In the genomic region with DNA sequence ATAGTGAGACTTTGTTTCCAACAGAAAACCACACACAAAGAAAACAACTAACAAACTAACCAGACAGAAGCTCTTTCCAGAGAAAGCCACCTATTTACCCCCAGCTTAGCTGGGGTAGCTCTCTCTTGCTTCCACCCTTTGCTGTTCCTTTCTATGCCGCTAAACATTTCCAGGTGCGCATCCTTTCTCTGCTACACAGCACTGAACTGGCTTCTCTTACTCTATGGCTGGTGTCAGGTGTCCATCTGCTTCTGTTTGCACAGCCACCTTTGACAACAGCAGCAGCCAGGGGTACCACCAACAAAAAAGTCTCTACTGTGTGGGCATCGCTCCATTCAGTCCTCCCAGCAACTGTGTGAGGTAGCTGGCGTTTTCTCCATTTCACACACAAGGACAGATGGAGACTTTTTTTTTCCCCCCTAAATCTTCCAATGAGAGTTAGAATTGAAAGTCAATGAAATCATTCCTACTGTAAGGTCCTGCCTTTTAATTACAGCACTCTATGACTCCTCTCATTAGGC, we compare ENCODE assay signal across 23 mouse cellular contexts.
DNase-seq lines count a peak whose midpoint lies in the region; ATAC-seq and TF ChIP-seq lines count a peak whose summit lies in the region.
"Had no signal": no experiment of that assay in that cellular context is flagged by ENCODE, and none has a peak within 500 bp of the region (broad histone marks: within the 10 kb centered on the region; RNA-seq: fewer than 3 reads in every experiment).

No protein-coding gene starts in this region.

- H3K4me1 ChIP-seq in forebrain, embryonic 16.5 days (replicated peaks; ENCODE audit: control insufficient read depth, insufficient read depth, low read length), result peaks cover 11% of the 10 kb centered on the region; the same call in 1 of the 2 replicates
- 0 out of 2 replicates have a peak, but pooled peaks cover 3% of the 10 kb centered on the region for H3K4me1 ChIP-seq in forebrain, postnatal 0 days (ENCODE audit: insufficient read depth)
- H3K4me1 ChIP-seq in bone marrow macrophage, adult 2 months (ENCODE audit: control insufficient read depth, insufficient read depth, low read length), result peaks cover 41% of the 10 kb centered on the region
- peaks cover 48% of the 10 kb centered on the region for H3K4me1 ChIP-seq in limb, embryonic 10.5 days
- H3K4me1 ChIP-seq: midbrain, embryonic 12.5 days had no signal

- H3K4me3 ChIP-seq in forebrain, embryonic 16.5 days (replicated peaks; ENCODE audit: low read length), result no peak overlapping the region
- no peak overlapping the region for H3K4me3 ChIP-seq in forebrain, postnatal 0 days (ENCODE audit: low read depth, low read length)
- no peak overlapping the region for H3K4me3 ChIP-seq in bone marrow macrophage, adult 2 months (ENCODE audit: insufficient read depth, low read length)
- H3K4me3 ChIP-seq in limb, embryonic 10.5 days, result no peak overlapping the region
- H3K4me3 ChIP-seq: embryonic facial prominence, embryonic 12.5 days; heart, embryonic 15.5 days; midbrain, embryonic 12.5 days; neural tube, embryonic 13.5 days had no signal

- no peak overlapping the region for H3K27ac ChIP-seq in forebrain, embryonic 16.5 days (ENCODE audit: low read length)
- no peak overlapping the region for H3K27ac ChIP-seq in forebrain, postnatal 0 days (ENCODE audit: low read depth, low read length)
- peak overlapping the region; percentile 41 for H3K27ac ChIP-seq in bone marrow macrophage, adult 2 months (ENCODE audit: insufficient read depth, low read depth, low read length)
- H3K27ac ChIP-seq in limb, embryonic 10.5 days, result peak overlapping the region; percentile 50; the same call in 1 of the 2 replicates
- H3K27ac ChIP-seq: embryonic facial prominence, embryonic 12.5 days; heart, embryonic 15.5 days; liver, embryonic 14.5 days; midbrain, embryonic 12.5 days; neural tube, embryonic 13.5 days had no signal

- POLR2A ChIA-PET in Patski (lab: Charles Lee), result no interaction called here

- H3K9me3 ChIP-seq in forebrain, embryonic 16.5 days (ENCODE audit: control insufficient read depth, low read length), result no peaks in the 10 kb centered on the region
- no peaks in the 10 kb centered on the region for H3K9me3 ChIP-seq in forebrain, postnatal 0 days (ENCODE audit: low read length)
- H3K9me3 ChIP-seq in limb, embryonic 10.5 days (replicated peaks), result no peaks in the 10 kb centered on the region
- H3K9me3 ChIP-seq: embryonic facial prominence, embryonic 12.5 days; heart, embryonic 15.5 days; midbrain, embryonic 12.5 days; neural tube, embryonic 13.5 days had no signal

- H3K36me3 ChIP-seq in forebrain, embryonic 16.5 days (ENCODE audit: control insufficient read depth, insufficient read depth), result no peaks in the 10 kb centered on the region
- no peaks in the 10 kb centered on the region for H3K36me3 ChIP-seq in forebrain, postnatal 0 days (ENCODE audit: insufficient read depth)
- no peaks in the 10 kb centered on the region for H3K36me3 ChIP-seq in limb, embryonic 10.5 days
- H3K36me3 ChIP-seq: embryonic facial prominence, embryonic 12.5 days; heart, embryonic 15.5 days; midbrain, embryonic 12.5 days; neural tube, embryonic 13.5 days had no signal

- no peak for TF ChIP-seq POLR2A in bone marrow macrophage, adult 2 months (IDR thresholded peaks at IDR 0.05; ENCODE audit: borderline replicate concordance, low read depth, low read length)

- no peaks in the 10 kb centered on the region for H3K27me3 ChIP-seq in forebrain, embryonic 16.5 days (replicated peaks; ENCODE audit: control insufficient read depth, insufficient read depth, low read length)
- H3K27me3 ChIP-seq in forebrain, postnatal 0 days (ENCODE audit: insufficient read depth, low read length), result no peaks in the 10 kb centered on the region
- H3K27me3 ChIP-seq in Patski, result no peaks in the 10 kb centered on the region
- no peaks in the 10 kb centered on the region for H3K27me3 ChIP-seq in limb, embryonic 10.5 days (ENCODE audit: low read depth, poor library complexity, severe bottlenecking)
- H3K27me3 ChIP-seq: embryonic facial prominence, embryonic 12.5 days; heart, embryonic 15.5 days; midbrain, embryonic 12.5 days; neural tube, embryonic 13.5 days had no signal

- in situ Hi-C loops in Patski (cut with MboI; ENCODE audit: low pct_unique_long_range_greater_than_20kb), result no loop called here

- 56% methylated on average over 4 of the region's 4 CpGs for WGBS in forebrain, embryonic 16.5 days
- WGBS in forebrain, postnatal 0 days, result 62% methylated on average over 4 of the region's 4 CpGs
- 84% methylated on average over 4 of the region's 4 CpGs for WGBS in limb, embryonic 10.5 days

- DNase-seq in forebrain, postnatal 0 days, result no peak
- no peak for DNase-seq in Patski (ENCODE audit: low read depth, low spot score)
- DNase-seq in limb, embryonic 10.5 days (ENCODE audit: low spot score), result no peak
- no peak for DNase-seq in Muller cell, postnatal 12 days (ENCODE audit: inconsistent ontology term)
- DNase-seq: adrenal gland, postnatal 10 days; B cell, adult 2 months; cerebellum, adult 11-12 months; cerebellum, postnatal 10 days; gastrocnemius, postnatal 10 days; kidney, postnatal 4 days; layer of hippocampus, postnatal 36 days; left cerebral cortex, postnatal 4 days; liver; thymus, postnatal 14 days had no signal

- TF ChIP-seq CTCF in forebrain, postnatal 0 days (IDR thresholded peaks at IDR 0.05; ENCODE audit: low read depth), result no peak
- no peak for TF ChIP-seq CTCF in Patski (IDR thresholded peaks at IDR 0.05)
- TF ChIP-seq CTCF in bone marrow macrophage, adult 2 months (IDR thresholded peaks at IDR 0.05; ENCODE audit: low read depth, low read length), result no peak

- CTCF ChIA-PET in Patski (lab: Charles Lee), result no interaction called here

- ATAC-seq in forebrain, embryonic 16.5 days, result peak; percentile 60
- no peak for ATAC-seq in forebrain, postnatal 0 days
- peak; percentile 4 for ATAC-seq in Patski
- ATAC-seq in megakaryocyte-erythroid progenitor cell, adult 5-6 weeks (replicated peaks; ENCODE audit: low FRiP score, low TSS enrichment, poor library complexity, severe bottlenecking), result no peak

- H3K9ac ChIP-seq in forebrain, embryonic 16.5 days (replicated peaks; ENCODE audit: low read depth, low read length), result no peak overlapping the region
- H3K9ac ChIP-seq in forebrain, postnatal 0 days, result no peak overlapping the region
- H3K9ac ChIP-seq: embryonic facial prominence, embryonic 12.5 days; heart, embryonic 15.5 days; liver, embryonic 14.5 days; lung, embryonic 14.5 days; midbrain, embryonic 12.5 days; neural tube, embryonic 13.5 days had no signal

- no peak overlapping the region for H3K4me2 ChIP-seq in forebrain, embryonic 16.5 days (ENCODE audit: low read length)
- H3K4me2 ChIP-seq in forebrain, postnatal 0 days (ENCODE audit: low read depth), result no peak overlapping the region
- H3K4me2 ChIP-seq: embryonic facial prominence, embryonic 12.5 days; heart, embryonic 15.5 days; lung, embryonic 14.5 days; midbrain, embryonic 12.5 days; neural tube, embryonic 13.5 days had no signal

Comparison
In these comparisons a context has a peak if more than half of its experiments do, and no peak if none do; other contexts are left out.
1. ATAC-seq: peak in forebrain, embryonic 16.5 days (single experiment) and Patski (single experiment); none in forebrain, postnatal 0 days (single experiment) and megakaryocyte-erythroid progenitor cell, adult 5-6 weeks (single experiment).
2. H3K27ac ChIP-seq: peak in bone marrow macrophage, adult 2 months (single experiment) and limb, embryonic 10.5 days (single experiment); none in forebrain, embryonic 16.5 days (single experiment) and forebrain, postnatal 0 days (single experiment).